Mouse (Mus musculus): Measurements from ENCODE around the gene Arhgap8. TPM values are rescaled to one million over a fixed set of nuclear protein-coding genes. Genes with fewer than 3 reads are reported as not detected.

The Arhgap8 gene
- total RNA-seq (2021) = under 1 TPM; 0.28 TPM
- long read RNA-seq, experiment 1 = 0 reads
- long read RNA-seq, experiment 2 = 0 reads

DNA sequence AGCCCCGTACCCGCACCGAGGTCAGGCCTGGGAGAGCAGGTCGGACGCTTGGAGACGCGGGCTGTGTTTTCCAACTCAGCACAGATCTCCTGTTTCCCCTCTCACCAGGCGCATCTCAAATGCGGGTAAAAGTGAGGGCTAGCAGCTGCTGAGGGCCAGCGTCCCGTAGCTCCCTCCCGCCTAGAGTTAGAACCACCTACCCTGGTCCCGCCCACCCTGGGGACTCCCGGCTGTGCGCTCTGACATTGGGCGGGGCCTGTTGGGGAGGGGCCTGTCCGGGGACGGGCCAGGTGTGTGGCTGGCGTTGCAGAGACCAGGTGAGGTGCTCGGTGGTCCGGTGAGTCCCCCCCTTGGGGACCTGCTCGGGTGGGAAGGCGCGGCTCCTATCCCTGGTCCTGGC lies at the start of gene Arhgap8:
Gene Arhgap8, plus strand, starts transcription at position 262 of the 400 bp plus-strand sequence.
- no peak for DNase-seq (ENCODE audit: low spot score in 2 of 2)

DNA sequence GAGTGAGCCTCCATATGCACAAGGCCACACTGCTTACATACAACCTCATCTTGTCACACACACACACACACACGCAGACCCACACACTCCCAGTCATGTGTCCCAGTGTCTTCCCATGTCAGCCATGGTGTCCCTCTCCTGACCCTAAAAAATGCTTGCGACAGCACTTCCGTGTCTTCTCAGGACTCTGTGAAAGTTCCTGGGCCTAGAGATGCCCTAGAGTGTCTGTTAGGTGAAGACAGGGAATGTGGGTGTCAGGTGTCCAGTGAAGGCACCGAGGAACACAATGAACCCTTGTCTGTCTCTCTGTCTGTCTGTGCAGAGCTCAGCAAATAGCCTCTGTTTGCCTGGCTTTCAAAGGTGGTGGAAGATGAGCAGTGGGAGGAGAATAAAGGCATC lies 49.2 kb upstream of the Arhgap8 start:
- DNase-seq (ENCODE audit: low spot score in 2 of 2) = no peak

DNA sequence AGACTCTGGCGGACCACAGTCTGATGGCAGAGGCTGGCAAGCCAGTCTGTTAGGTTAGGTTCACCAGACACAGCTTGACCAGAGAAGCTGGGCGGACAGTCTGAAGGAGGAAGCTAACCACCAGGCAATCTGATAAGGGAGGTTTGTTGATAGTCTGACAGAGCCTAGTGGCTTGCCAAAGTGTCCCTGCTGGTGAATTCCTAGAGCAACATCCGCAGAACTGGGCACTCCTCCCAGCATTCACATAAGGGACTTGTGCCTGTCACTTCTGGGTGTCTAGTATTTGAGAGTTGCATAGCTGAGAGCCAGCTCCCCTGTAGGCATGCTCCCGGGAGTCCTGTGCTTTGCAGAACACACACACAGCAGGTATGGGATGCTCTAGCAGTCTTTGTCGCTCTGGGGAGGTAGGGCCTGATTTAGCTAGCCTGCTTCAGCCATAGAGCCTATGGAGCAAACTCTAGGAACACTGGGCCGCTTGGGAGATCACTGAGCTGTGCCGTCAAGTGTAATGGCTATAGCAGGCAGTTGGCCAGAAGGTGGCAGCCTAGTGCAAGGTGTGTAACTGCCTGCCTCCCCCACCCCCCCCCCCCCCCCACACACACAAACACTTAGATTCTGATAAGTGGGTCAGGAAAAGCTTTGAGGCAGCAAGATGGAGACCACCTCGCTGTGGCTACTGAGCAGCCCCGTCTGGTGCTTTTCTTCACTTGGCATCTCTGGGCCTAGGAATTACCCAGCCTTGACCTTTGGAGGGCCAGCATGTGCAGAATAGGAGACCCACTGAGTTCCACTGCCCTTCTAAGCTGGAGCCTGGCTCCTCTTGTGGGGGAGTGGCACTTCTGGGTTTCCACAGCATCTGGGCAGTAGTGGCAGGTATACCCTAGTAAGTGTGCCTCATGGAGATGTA lies 48.2 kb upstream of the Arhgap8 start:
- peak in 1 of 2 experiments; percentile 54 for DNase-seq (ENCODE audit: low spot score in 2 of 2)

DNA sequence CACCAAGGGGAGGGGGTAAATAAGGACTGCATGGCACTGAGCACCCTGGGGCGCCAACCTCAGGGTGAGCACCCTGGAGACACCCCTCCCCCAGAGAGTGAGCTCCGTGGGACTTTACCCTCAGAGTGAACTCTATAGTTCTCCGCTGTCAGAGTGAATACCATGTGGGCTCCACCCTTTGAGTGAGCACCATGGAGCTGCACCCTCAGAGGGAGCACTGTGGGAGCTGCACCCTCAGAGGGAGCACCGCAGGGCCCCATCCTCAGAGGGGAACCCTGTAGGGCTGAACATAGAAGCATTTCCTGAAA lies 47.6 kb upstream of the Arhgap8 start:
- DNase-seq (ENCODE audit: low spot score in 2 of 2) = no peak

DNA sequence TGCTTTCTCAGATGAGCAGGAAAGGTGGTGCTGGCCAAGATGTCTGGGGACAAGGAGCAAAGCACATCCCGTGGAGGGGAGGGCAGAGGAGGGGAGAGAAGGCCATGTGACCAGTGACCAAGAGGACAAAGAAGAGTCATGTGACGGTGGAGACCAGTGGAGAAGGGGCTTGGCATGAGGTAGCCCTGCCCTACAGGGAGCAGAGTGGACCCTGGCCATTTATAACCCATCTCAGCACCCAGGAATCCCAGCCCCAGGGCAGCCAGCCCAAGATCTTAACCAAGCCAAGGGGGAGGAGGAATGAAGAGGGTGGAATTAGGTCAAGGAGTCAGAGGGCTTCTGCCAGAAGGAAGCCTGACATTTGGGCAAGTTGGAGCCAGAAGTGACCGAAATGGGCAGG lies 47.2 kb upstream of the Arhgap8 start:
- DNase-seq (ENCODE audit: low spot score in 2 of 2) = no peak

DNA sequence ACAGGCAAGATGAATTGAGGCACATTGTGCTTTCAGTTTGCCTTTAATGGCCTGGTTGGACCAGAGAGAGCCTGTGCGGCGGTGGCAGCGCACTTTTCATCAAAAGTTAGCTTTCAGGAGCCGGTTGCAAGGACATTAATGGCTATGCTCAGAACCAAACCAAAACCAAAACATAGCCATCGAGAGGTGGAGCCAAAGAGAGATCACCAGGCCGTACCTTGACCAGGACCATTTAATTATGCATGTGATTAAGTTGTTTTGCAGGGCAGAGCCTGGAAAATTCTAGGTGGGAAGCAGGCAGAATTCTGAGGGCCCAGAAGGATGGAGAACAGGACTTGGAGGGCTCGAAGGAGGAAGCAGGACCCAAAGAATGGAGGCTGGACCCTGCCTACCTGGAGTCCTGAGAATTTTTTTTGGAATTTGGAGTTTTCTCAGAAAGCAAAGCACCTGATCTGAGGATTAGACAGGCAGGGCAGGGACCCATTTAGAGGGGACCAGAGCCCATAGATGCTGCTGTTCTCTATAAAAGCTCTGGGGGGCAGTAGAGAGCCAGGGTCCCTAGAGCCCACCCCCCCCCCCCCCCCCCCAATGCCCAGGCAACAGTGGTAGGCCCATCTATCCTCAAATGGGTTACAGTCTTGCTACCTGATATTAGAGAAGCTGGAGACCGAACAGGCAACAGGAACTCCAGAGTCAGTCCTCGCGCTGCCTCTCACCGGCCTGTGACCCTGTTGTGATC lies 45.4 kb upstream of the Arhgap8 start:
- no peak for DNase-seq (ENCODE audit: low spot score in 2 of 2)

DNA sequence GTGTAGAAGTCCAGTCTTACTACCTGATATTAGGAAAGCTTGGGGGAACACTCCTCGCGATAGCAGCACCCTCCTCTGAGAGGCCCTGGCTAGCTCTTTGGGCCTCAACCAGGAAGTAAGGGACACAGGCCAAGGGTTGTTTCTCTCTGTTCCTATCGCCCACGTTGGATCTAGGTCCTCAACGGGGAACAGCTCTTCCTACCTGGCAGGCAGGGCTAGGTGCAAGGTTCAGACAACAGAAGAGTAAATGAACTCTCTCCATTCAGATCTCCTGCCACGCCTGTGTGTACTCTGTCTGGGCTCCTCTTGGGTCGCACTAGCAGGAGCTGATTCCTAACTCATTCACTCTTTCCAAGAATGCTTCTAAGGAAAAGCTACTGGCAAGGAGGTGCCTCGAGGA lies 44.5 kb upstream of the Arhgap8 start:
- DNase-seq (ENCODE audit: low spot score in 2 of 2) = no peak

DNA sequence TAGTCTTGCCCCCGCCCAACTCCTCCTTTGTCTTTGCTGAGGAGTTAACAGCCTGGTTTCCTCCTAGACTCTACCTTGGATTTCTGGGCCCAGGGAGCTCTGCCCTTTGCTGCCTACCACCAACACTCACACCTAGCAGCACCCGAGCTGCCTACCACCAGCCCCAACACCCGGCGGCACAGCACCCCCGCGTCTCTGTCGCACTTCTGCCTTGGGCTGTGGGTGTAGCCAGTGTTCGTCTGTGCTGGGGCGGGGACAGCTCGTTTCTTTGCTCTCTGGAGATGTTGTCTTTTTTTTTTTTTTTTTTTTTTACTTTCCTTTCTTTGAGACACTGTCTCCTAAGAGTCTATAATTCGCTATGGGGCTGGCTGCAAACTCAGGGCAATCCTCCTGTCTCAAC lies 41.9 kb upstream of the Arhgap8 start:
- DNase-seq (ENCODE audit: low spot score in 2 of 2) = peak; percentile 48 to 73

DNA sequence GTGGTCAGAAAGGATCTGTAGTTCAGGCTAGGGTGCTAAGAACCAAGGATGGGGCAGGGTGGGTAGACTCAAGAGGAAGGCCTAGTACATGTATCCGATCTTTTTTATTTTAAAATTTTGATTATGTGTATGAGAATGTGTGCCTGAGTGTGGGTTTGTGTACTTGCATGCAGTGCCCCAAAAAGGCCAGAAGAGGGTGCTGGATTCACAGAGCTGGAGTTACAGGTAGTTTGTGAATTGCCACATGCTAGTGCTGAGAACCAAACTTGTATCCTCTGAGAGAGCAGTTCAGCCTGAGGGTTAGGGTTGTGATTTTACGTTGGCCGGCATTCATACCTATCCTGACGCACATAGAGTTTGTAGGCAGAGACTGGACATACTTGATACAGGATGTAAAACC lies 40.8 kb upstream of the Arhgap8 start:
- no peak for DNase-seq (ENCODE audit: low spot score in 2 of 2)

DNA sequence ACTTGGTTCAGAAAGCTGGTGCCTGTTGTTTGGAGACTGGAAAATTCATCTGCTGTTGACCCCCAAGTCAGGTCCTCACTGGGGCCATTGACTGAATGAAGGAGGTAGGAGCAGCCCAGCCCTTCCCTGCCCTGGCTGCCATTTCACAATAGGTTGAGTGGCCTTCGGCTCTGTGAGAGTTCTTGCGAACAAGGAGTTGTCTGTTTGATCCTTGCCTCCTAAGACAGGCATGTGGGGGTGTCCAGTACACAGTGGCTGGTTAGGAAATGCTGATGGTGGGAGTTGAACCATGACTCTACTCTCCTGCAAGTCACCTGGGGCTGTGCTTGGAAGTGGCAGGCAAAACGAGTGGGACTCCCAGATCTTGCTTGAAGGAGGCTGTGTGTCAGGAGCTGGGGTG lies 40.1 kb upstream of the Arhgap8 start:
- DNase-seq (ENCODE audit: low spot score in 2 of 2) = no peak

DNA sequence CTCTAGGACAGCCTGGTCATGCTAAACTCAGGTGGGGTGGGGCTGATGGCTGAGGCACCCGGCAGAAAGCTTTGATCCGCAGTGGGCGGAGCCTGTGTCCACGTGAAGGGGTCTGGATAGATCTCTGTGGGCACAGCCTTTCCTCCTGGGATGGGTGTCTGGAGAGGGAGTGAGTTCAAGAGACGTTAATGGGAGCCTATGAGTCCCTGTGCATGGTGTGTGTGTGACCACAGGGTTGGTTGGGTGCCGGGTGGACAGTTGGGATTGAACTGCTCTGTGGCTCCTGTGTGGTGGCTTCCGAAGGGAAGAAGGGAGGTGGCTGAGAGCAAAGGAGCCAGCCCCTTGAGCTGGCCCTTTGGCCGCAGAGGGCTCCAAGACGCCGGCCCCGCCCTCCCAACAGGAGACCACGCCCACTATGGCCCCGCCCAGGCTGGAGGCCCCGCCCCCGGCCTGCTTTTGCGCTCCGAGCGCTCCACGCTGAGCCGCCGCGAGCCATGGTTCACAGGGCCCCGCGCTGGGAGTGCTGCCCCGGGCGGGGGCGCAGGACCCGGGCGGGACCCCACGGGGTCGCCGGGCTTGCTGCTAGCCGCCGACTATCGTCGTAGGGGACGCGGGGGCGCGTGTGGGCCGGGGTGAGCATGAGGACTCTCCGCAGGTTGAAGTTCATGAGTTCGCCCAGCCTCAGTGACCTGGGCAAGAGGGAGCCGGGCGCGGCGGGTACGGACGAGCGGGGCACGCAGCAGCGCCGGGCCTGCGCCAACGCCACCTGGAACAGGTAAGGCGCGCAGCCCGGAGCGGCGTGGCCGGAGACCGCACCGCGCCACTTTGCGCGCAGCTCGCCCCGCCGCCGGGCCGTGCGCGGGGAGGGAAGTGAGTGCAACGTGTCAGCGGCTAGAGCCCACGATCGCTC lies 39.1 kb upstream of the Arhgap8 start:
- DNase-seq (ENCODE audit: low spot score in 2 of 2) = peak in 1 of 2 experiments; percentile 46

DNA sequence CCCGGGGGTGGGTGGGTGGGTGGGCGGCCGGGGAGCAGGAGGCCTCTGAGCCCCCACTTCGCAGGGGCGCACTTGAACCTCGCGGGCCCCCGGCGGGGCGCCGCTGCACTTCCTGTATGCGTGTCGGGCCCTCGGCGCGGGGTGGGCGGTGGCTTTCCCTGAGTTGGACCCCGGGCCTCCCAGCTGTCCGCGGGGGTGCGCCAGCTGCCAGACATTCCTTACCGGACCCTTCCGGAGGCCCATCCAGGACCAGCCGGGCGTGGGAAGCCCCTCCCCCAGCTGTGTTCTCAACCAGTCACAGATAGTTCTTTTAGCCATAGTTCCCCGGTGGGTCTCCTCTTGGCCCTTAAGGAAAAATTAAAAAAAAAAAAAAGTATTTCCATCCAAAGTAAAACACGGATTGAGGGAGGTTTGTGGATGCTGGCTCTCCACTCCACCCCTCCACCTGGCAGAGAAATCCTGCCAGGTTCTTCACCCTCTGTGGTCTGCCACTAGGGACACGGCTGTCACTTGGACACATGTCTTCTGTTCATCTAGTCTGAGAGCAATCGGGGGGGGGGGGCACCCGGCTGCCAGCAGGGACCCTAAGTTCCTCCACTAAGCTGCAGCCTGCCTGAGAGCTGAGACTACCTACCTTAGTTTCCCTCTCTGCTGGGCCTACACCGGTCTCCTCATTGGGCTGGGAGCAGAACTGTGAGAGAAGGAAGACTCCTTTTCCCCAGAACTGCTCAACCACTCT lies 38.2 kb upstream of the Arhgap8 start:
- no peak for DNase-seq (ENCODE audit: low spot score in 2 of 2)

DNA sequence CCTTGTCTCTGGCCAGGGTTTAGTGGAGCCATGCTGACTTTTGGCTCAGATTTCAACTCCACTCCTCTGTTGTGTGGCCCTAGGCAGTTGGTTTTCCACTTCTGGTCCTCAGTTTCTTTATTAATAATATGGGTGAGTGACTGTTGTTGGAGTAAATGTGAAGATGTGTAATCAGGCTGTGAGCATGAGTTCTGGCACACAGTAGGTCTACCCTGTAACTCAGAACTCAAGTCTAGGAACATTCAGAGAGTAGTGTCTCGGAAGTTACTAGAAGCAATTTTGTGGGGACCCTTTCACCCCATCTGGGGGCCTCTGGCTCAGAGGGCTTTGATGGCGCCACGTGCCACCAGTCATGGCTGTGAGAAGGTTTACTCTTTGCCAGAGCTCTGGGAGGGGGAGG lies 37.6 kb upstream of the Arhgap8 start:
- no peak for DNase-seq (ENCODE audit: low spot score in 2 of 2)

DNA sequence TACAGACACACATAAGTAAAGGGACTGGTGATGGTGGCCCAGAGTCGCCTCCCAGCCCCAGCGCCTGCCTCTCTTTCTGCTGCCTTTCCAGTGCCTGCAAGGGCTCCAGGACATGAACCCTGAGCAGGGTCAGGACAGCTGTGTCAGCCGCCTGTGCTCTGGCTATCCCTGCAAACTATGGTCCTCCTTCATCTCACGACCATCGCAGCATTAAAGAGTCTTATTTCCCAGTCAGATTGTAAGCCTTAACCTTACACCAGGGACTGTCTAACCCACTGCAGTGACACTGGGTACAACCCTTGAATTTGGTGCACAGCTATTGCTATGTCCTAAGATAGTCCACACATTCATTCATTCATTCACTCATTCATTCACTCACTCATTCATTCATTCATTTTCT lies 37.0 kb upstream of the Arhgap8 start:
- DNase-seq (ENCODE audit: low spot score in 2 of 2) = no peak

DNA sequence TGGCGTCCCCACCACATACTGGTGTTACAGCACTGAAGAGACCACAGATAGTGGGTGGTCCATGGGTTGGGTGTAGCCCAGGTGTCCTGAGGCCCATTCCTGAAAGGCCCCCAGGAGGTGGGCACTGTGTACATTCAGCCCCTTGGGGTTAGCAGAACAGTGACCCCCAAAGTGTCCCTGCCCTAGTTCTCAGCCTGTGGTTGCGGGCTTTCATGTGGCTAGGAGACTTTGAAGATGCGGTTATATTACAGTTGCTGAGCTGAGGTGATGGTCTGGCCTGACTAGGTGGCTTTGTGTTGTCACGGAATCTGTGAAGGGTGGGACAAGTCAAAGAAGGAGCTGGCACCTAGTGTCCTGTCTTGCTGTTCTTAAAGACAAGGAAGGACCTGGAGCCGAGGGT lies 35.3 kb upstream of the Arhgap8 start:
- no peak for DNase-seq (ENCODE audit: low spot score in 2 of 2)

DNA sequence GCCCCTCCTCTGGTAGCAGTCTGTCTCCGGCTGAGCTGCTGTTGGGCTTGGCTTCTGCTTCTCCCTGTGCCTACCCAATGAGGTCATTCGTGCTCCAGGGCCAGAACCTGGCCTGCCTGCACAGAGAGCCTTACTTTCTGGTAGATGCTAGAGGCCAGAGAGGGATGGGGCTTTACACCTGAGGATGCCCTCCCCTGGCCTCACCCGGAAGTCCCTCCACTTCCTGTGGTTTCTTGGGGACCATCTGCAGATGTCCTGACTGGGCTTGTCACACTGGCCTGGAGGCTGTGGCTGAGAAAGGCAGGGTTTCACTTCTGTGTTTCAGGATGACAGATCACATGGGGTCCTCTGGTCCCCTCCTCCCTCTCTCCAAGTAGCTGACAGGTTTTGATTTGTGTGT lies 34.4 kb upstream of the Arhgap8 start:
- no peak for DNase-seq (ENCODE audit: low spot score in 2 of 2)

DNA sequence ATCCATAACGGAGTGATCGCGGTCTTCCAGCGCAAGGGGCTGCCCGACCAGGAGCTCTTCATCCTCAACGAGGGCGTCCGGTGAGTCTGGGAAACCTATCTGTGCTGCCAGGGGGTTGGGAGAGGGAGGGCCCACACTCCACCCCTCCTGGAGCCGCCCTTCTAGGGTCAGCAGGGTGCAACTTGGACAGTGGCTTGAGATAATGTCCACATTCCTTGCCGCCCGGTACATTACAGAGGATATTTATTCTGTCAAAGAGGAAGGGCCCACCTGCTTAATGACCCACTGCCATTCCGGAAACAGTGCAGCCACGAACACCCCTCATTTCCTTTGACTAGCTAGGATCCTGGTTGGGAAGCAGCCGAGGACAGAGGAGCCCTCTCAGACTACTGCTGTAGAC lies 31.9 kb upstream of the Arhgap8 start:
- no peak for DNase-seq (ENCODE audit: low spot score in 2 of 2)

DNA sequence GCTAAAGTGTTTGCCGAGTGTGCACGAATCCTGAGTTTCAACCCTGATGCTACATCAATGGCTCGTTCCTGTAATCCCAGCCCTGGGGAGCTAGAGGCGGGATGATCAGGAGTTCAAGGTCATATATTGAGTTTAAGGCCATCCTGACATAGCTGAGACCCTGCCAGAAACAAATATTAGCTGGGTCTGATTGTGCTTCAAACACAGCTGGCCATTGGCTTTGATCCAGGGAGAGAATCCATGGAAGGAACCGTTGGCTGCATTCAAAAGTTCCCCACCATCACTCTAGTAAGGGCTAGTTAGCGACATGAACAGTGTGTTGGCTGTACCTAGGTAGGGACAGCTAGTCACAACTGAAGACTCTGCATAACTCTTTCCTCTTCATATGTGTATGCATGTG lies 30.5 kb upstream of the Arhgap8 start:
- no peak for DNase-seq (ENCODE audit: low spot score in 2 of 2)

DNA sequence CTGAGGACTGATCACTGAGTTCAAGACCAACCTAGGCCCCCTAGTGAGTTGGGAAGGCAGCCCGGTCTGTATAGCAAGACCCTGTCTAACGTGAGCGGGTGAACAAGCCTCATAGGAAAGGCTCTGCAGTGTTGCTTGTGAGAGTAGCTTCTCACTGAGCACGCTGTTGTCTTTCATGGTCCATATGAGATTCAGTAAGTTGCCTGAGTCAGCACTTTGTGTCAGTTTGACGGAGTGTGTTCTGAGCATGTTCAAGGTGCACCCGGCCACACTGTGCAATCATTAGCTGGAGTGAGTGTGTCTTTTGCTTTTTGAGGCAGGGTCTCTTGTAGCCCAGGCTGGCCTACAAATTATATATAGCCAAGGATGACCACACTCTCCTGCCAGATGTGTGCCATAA lies 28.3 kb upstream of the Arhgap8 start:
- DNase-seq (ENCODE audit: low spot score in 2 of 2) = no peak

DNA sequence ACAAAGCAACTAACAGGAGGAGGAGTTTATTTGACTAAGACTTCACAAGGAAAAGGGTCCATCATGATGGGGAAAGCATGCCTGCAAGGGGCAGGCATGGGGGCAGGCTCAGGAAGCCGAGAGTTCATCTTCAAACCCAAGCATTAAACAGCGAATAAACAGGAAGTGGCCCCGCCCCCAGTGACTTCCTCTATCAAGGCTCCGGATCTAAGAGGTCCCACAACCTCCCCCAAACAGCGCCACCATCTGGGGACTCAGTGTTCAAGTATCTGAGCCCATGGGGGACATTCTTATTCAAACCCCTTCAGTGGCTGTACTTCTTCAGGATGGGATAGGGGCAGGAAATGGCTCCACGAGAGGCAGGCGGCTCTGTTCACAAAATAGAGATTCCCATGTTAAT lies 27.2 kb upstream of the Arhgap8 start:
- no peak for DNase-seq (ENCODE audit: low spot score in 2 of 2)

DNA sequence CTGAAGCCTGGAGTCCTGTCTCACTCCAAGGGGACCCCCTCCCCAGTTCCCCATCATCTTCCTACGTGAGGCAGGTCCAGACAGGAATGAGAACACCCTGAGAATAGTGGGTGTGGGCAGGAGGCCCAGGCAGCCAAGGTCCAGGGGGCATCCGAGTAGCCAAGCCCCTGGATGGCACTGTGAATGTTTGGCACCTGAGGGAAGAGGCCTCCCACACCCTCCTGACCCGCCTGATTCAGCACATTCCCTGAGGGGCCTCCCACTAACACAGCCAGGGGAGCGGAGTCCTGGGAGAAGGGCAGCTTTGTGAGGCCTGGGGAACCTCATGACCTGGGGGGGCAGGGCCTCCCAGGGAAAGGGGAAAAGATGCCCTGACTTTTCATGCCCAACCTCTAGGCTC lies 23.8 kb upstream of the Arhgap8 start:
- DNase-seq (ENCODE audit: low spot score in 2 of 2) = no peak
